Mouse (Mus musculus) liver, adult (tissue): ENCODE results near the gene Tgfb1i1.

Source experiments
- GATA4 ChIP-seq: IDR thresholded peaks from 2 replicates; pipeline ENCODE4 v1.6.1; 2014; ENCODE audit warnings: mild to moderate bottlenecking, low read length; ENCODE audit not compliant: insufficient replicate concordance

Gene Tgfb1i1

DNA sequence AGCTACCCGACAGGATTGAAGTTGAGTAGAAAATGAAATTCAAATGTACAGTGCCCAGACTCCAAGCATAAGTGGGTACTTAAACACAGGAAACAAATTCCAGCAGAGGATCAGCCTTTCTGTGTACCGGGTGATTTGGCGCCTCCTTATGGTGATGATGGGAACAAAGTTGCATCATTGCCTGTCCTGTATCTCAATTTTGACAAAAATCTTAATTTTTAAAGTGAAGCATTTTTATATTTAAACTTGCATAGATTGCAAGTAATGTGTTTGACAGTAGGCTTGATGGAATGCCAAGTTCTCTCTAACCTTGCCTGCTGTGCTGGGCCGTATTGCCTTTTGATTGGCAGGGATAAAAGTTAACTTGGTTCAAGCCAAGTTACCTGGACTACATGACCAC lies 7.6 kb upstream of the Tgfb1i1 start:
- TF ChIP-seq GATA4, result no peak

- no peak for TF ChIP-seq GATA4
These were observed 6.4 kb upstream of the Tgfb1i1 start for GRCm38 (mm10) chr7:128240131-128240784.

DNA sequence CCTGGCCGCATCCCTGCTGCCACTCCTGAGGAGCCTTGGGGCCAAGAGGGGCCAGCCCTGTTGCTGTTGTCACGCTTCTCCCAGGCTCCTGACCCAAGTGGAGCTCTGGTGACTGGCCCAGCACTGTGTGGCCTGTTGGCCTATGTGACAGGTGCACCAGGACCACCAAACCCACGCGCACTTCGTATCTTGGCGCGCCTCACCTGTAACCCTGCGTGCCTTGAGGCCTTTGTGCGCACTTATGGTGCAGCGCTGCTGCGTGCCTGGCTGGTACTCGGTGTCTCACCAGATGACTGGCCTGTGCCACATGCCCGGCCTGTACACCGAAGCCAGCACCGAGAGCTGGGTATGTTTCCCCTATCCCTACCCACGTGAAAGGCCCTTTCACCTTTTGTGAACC lies 4.3 kb upstream of the Tgfb1i1 start:
- TF ChIP-seq GATA4, result no peak

GRCm38 (mm10) chr7:128243921-128244320 lies 2.7 kb upstream of the Tgfb1i1 start:
- no peak for TF ChIP-seq GATA4

- TF ChIP-seq GATA4, result no peak
These were observed 2.1 kb upstream of the Tgfb1i1 start for GRCm38 (mm10) chr7:128244410-128245025.

GRCm38 (mm10) chr7:128245547-128245946 lies 1.1 kb upstream of the Tgfb1i1 start:
- TF ChIP-seq GATA4, result no peak

DNA sequence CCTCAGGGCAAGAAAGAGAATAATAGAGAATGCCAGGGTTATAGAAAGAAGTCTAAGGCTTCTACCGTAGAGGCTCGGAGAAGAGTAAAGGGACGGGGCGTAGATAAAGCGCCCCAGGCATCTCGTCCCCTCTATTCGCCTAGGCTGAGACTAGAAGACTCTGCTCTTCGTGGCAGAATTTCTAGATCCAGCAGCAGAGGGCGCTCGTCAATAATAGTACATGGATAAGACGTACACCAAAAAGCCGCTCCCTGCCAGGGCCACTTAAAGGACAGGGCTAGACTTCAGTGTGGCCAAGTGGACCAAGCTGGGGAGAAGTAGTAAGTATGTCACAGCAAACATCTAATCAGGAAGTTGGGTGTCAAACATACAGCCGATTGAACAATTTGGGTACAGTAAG lies 831 bp downstream of the Tgfb1i1 start:
- no peak for TF ChIP-seq GATA4

GRCm38 (mm10) chr7:128248081-128249042 lies 1.8 kb downstream of the Tgfb1i1 start:
- no peak for TF ChIP-seq GATA4

DNA sequence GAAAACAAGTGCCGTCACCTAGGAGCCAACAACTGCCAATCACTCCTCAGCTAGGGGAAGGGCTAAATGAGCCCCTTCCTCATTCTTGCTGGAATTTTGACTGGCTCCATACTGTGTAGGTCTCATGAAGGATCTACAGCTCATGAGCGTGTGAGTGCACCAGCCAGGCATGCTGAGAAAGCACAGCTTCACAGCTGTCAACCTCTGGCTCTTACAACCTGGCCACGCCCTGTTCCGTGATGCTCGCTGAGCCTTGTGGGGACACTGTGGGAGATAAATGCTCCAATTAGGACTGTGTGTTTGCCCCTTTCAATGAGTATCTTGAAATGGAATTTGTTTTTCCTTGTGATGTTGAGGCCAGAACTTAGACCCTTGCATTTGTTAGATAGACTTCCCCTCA lies 3.4 kb downstream of the Tgfb1i1 start:
- TF ChIP-seq GATA4, result no peak

GRCm38 (mm10) chr7:128251946-128252345 lies 5.3 kb downstream of the Tgfb1i1 start:
- no peak for TF ChIP-seq GATA4

DNA sequence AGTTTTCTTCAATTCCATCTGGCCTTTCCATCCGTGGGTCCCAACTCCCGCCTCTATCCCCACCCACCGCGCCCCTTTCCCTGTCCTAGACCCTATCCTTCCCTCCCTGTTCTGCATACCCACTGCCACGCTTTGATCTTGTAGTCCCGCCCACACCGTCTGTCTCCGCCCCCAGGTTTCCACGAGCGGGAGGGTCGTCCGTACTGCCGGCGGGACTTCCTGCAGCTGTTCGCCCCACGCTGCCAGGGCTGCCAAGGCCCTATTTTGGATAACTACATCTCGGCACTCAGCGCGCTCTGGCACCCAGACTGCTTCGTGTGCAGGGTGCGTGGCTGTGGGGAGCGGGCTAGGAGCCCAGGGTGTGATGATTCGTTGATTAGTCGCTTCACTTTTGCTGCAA lies 6.0 kb downstream of the Tgfb1i1 start:
- no peak for TF ChIP-seq GATA4

- TF ChIP-seq GATA4, result no peak
These were observed 8.4 kb downstream of the Tgfb1i1 start for GRCm38 (mm10) chr7:128254978-128255377.

DNA sequence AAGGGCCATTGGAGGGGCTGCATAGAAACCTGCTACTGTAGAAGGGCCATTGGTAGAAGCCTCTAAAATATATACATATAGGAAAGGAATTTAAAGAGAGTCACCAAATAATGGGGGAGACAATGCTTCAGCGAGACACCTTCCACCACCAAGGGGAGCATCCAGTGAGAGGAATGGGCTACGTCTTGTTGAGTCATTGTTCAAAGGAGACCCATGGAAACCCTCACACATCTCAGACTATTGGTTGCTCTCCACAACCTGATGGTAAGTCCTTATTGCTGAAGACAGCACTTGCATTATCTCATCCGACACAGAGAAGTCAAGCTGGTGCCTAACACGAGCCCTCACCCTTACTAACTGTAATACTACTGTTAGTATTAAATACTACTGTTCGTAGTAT lies 9.1 kb downstream of the Tgfb1i1 start:
- TF ChIP-seq GATA4, result no peak

- TF ChIP-seq GATA4, result no peak
These were observed 10.2 kb downstream of the Tgfb1i1 start for GRCm38 (mm10) chr7:128256783-128257334.

GRCm38 (mm10) chr7:128265411-128265810 lies 18.8 kb downstream of the Tgfb1i1 start, which contains the start of gene Slc5a2:
Slc5a2 (plus strand) TSS chr7:128265657.
- no peak for TF ChIP-seq GATA4

DNA sequence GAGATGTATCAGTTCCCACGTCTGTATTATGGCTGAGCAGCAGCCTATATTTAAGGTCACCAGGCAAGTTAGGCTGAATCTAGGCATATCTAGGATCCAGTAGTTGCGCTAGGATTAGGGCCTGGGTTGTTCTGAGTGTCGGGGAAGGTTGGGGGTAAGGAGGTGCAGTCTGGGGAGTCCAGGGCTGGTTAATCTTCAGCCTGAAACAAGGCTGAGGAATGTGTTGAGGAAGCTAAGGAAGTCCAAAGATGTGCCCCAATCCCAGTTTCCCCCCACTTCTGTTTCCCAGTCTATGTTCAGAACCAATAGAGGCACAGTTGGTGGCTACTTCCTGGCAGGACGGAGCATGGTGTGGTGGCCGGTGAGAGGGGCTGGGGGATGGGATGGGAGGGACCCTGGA lies 19.4 kb downstream of the Tgfb1i1 start:
- no peak for TF ChIP-seq GATA4

GRCm38 (mm10) chr7:128267391-128267790 lies 20.8 kb downstream of the Tgfb1i1 start:
- TF ChIP-seq GATA4, result no peak
